Mouse (Mus musculus) stomach, postnatal 0 days (tissue): ENCODE measurements around the gene Commd1. TPM values are rescaled to one million over a fixed set of nuclear protein-coding genes. Genes with fewer than 3 reads are reported as not detected.

ENCODE experiments used
- ATAC-seq: fragments of 200-750 bp; cut with Nextera tagmentation; 2 replicates; pipeline ENCODE4 v1.8.0; 2017; ENCODE audit not compliant: low FRiP score, low TSS enrichment
- DNase-seq: peaks from one replicate; pipeline ENCODE4 v3.0.0-alpha.2; 2016; ENCODE audit warnings: low spot score
- H3K27ac ChIP-seq: fragments of 300-500 bp; sonication (generic); replicated peaks from 2 replicates; pipeline ENCODE4 v1.5.1; 2014; ENCODE audit warnings: mild to moderate bottlenecking, control low read depth
- H3K27me3 ChIP-seq: fragments of 300-500 bp; sonication (generic); 2 replicates; pipeline ENCODE4 v1.6.1; 2014; ENCODE audit warnings: low read length; ENCODE audit not compliant: control insufficient read depth, insufficient read depth
- H3K36me3 ChIP-seq: fragments of 300-500 bp; sonication (generic); 2 replicates; pipeline ENCODE4 v1.6.1; 2014; ENCODE audit warnings: low read length, mixed read lengths; ENCODE audit not compliant: control insufficient read depth, insufficient read depth
- H3K4me1 ChIP-seq: fragments of 300-500 bp; sonication (generic); replicated peaks from 2 replicates; pipeline ENCODE4 v1.6.1; 2014; ENCODE audit warnings: antibody characterized with exemption; ENCODE audit not compliant: control insufficient read depth, insufficient read depth
- H3K4me2 ChIP-seq: fragments of 300-500 bp; sonication (generic); replicated peaks from 2 replicates; pipeline ENCODE4 v1.6.1; 2014; ENCODE audit warnings: low read depth, mild to moderate bottlenecking, control low read depth, moderate library complexity
- H3K4me3 ChIP-seq: fragments of 300-500 bp; sonication (generic); 2 replicates; pipeline ENCODE4 v1.5.1; 2014; ENCODE audit warnings: low read depth, low read length, control low read depth
- H3K9ac ChIP-seq: fragments of 300-500 bp; sonication (generic); 2 replicates; pipeline ENCODE4 v1.6.1; 2014; ENCODE audit warnings: mild to moderate bottlenecking, low read length, control low read depth, mixed read lengths
- H3K9me3 ChIP-seq: fragments of 300-500 bp; sonication (generic); 2 replicates; pipeline ENCODE4 v1.6.1; 2016; ENCODE audit warnings: low read length; ENCODE audit not compliant: control insufficient read depth
- CTCF ChIP-seq: IDR thresholded peaks from 2 replicates; pipeline ENCODE4 v1.5.1; 2016; ENCODE audit warnings: antibody characterized with exemption, low read depth, mild to moderate bottlenecking, moderate library complexity
- EP300 ChIP-seq: optimal IDR thresholded peaks from 2 replicates; pipeline ENCODE3; 2016; ENCODE audit warnings: antibody characterized with exemption
- WGBS: fragments of 180-500 bp; shearing (Covaris S2); extraction: QIAGEN DNeasy Blood & Tissue Kit; methylation state at CpG from one replicate; pipeline ENCODE4 v1.1.7; 2014; 5-methylcytosine and 5-hydroxymethylcytosine counted together
- polyA plus RNA-seq: library from polyadenylated mRNA; unstranded; fragments of >200 nt; fragmentation: Nextera tagmentation; extraction: Ambion mirVana; gene quantifications from 2 replicates; pipeline ENCODE4 v1.2.1, GENCODE M21; 2015

Commd1 gene
- 269 and 275 TPM in 2 replicates for polyA plus RNA-seq

DNA sequence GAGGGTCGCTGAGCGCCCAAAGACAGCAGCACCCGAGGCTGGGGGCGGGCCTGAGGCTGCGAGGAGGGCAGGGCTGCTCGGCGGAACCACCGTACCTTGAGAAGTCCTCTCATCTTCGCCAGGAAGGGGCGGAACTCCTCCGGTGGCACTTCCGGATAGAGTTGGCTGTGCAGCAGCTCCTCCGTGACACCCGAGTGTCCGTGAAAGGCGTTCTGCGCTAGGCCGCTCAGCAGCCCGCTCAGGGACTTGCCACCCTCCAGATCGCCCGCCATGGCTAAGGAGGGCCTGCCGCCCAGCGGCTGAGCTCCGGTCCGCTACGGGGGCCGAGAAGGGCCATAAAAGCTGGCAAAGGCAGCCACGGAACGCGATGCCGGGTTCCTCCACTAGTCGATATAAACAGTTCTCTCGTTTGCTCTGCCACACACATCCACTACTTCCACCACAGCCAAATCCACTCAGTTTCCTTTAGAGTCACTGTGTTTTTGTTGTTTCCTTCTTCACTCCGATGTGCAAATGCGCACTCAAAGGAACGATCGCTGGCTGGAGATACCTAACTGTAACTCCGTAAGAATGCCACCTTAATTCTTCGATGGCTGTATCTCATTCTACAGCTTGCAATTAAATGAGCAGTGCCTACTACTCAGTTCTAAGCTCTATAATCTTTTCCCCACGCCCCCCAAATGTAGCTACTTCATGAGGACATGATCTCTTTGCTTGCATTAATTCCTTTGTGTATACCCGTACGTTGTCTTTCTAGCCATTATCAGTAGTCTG is at the start of gene Commd1, which contains the start of gene Gm28048:
TSS of gene Commd1 (minus strand) at position 399 of the 774 bp plus-strand sequence.
TSS of gene Gm28048 (minus strand) at position 107 of the 774 bp plus-strand sequence.
- H3K36me3 ChIP-seq: 0 out of 2 replicates have a peak, but pooled peaks cover 7% of the 10 kb centered on the region
- H3K4me3 ChIP-seq: peak within 1 kb of the TSS; percentile 69
- WGBS: 2% methylated on average over 42 of the region's 42 CpGs
- no peaks in the 10 kb centered on the region for H3K9me3 ChIP-seq
- H3K27me3 ChIP-seq: no peaks in the 10 kb centered on the region
- peak within 1 kb of the TSS; percentile 82 for H3K4me2 ChIP-seq
- peak within 1 kb of the TSS; percentile 80 for H3K9ac ChIP-seq
- DNase-seq (peak; percentile 95), ATAC-seq (peak; percentile 94)
- H3K4me1 ChIP-seq: peaks cover 4% of the 10 kb centered on the region
- H3K27ac ChIP-seq: peak within 1 kb of the TSS; percentile 99
- TF ChIP-seq EP300: peak; percentile 56
- TF ChIP-seq CTCF: peak; percentile 78

GRCm38 (mm10) chr11:23029399-23029798 is 47.2 kb upstream of the Commd1 start:
- TF ChIP-seq CTCF (no peak), EP300 (no peak)
- H3K4me2 ChIP-seq: no peak overlapping the region
- no peak overlapping the region for H3K27ac ChIP-seq
- H3K9ac ChIP-seq: no peak overlapping the region
- H3K4me1 ChIP-seq: no peaks in the 10 kb centered on the region
- DNase-seq: no peak
- WGBS: 61% methylated on average over 6 of the region's 6 CpGs
- H3K4me3 ChIP-seq: no peak overlapping the region
- H3K36me3 ChIP-seq: no peaks in the 10 kb centered on the region
- H3K9me3 ChIP-seq: no peaks in the 10 kb centered on the region
- ATAC-seq: no peak
- H3K27me3 ChIP-seq: no peaks in the 10 kb centered on the region

DNA sequence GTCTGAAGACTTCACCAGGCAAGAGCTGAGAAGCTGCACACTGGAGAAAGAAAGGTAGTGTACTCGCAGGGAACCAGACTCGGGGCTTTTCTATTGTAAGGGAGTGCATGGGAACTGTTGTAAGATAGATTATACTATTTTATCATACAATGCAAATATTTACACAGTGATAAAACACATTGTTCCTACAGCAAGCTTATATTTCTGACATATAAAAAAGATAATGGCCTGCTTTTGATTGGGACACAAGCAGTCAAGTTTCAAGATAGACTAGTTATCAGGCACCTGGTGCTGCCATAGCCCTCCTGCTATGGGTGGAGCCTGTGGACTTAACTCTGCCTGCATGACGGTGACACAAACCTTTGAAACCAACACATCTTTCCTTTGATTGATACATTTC is 46.8 kb upstream of the Commd1 start:
- no peaks in the 10 kb centered on the region for H3K9me3 ChIP-seq
- no peak overlapping the region for H3K9ac ChIP-seq
- no peak for DNase-seq
- H3K27ac ChIP-seq: no peak overlapping the region
- no peaks in the 10 kb centered on the region for H3K36me3 ChIP-seq
- no peak overlapping the region for H3K4me3 ChIP-seq
- no peak overlapping the region for H3K4me2 ChIP-seq
- WGBS: 26% methylated on average over 3 of the region's 3 CpGs
- ATAC-seq: no peak
- no peaks in the 10 kb centered on the region for H3K4me1 ChIP-seq
- TF ChIP-seq CTCF (no peak), EP300 (no peak)
- no peaks in the 10 kb centered on the region for H3K27me3 ChIP-seq

DNA sequence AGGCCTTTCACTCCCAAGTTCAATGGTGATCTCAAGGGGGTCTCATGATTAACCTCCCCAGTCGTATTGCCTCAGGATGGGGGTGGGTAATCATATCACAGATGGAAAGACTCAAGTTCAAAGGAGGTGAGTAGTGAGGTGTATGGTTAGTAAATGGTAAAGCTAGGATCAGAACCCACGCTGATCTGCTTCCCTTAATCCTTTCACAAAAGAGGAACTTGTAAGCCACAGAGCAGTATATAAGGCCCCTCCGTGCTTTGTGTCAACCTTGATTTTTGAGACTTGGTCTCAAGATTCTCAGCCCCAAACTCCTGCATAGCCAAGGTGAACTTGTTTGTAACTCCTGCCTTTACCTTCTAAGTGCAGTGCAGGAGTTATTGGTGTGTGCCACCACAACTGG is 42.0 kb upstream of the Commd1 start:
- WGBS: 73% methylated on average over 3 of the region's 3 CpGs
- Histone ChIP-seq H3K9ac (no peak overlapping the region), H3K4me3 (no peak overlapping the region), H3K27ac (no peak overlapping the region), H3K27me3 (no peaks in the 10 kb centered on the region), H3K4me2 (no peak overlapping the region), H3K9me3 (no peaks in the 10 kb centered on the region), H3K4me1 (no peaks in the 10 kb centered on the region), H3K36me3 (no peaks in the 10 kb centered on the region)
- ATAC-seq: no peak
- TF ChIP-seq CTCF (no peak), EP300 (no peak)
- DNase-seq: no peak

- Histone ChIP-seq H3K4me2 (no peak overlapping the region), H3K9me3 (no peaks in the 10 kb centered on the region), H3K4me3 (no peak overlapping the region), H3K9ac (no peak overlapping the region), H3K36me3 (no peaks in the 10 kb centered on the region), H3K27me3 (no peaks in the 10 kb centered on the region), H3K4me1 (no peaks in the 10 kb centered on the region), H3K27ac (no peak overlapping the region)
- WGBS: 91% methylated on average over 2 of the region's 2 CpGs
- no peak for DNase-seq
- TF ChIP-seq EP300 (no peak), CTCF (no peak)
- ATAC-seq: no peak
Observed at GRCm38 (mm10) chr11:23023155-23023554, 41.0 kb upstream of the Commd1 start.

DNA sequence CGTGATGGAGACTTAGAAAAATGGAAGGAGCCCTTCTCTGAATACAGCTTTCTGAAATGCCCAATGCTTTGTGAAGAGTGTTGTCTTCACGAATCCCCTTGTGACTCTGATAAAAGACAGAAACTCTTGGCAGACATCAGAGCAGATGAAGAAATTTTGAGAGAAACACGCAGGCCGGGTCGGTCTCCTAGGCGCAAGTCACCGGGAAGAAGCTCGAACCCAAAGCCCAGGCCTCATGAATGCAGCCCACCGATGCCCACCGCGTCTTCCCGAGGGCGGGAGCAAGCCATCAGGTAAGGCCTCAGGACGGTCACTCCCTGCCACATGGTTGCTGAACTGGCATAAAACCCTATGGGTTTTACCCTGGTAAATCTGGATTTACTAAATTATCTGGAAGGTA is 38.7 kb upstream of the Commd1 start:
- no peak for ATAC-seq
- no peak for DNase-seq
- Histone ChIP-seq H3K4me1 (no peaks in the 10 kb centered on the region), H3K9me3 (no peaks in the 10 kb centered on the region), H3K27ac (no peak overlapping the region), H3K9ac (no peak overlapping the region), H3K4me3 (no peak overlapping the region), H3K36me3 (no peaks in the 10 kb centered on the region), H3K27me3 (no peaks in the 10 kb centered on the region), H3K4me2 (no peak overlapping the region)
- 92% methylated on average over 14 of the region's 14 CpGs for WGBS
- TF ChIP-seq CTCF: no peak
- no peak for TF ChIP-seq EP300
